Mouse (Mus musculus): ENCODE measurements at regions not wholly inside any gene's neighbourhood (a gene's known extent, or its start where the extent isn't known, plus 50 kb on each side); places are given as distances from the start of the nearest gene placed in this dataset.

DNA sequence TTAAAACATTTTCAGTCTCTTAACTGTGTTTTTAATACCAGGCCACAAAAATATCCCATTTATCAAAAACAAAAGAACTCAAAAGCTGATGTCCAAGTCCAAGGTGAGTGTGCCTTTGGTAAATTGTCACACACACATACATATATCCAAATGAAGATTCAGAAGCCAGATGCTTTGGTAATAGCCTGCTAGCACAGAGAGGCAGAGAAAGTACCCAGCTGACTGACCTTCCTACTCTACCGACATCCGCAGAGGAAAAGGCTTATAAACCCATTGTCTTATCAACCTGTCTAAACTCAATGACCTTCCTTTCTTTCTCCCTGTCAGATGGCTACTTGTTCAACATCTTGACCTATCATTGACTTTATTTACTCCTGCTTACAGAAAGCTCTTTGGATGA is 158.3 kb downstream of the Drd1 start:
- TF ChIP-seq CTCF (IDR thresholded peaks at IDR 0.05; ENCODE audit: low read depth) (no peak), EP300 (IDR thresholded peaks at IDR 0.05; ENCODE audit: low read depth) (no peak)
